Mouse (Mus musculus): ENCODE data around the gene Orc6.

The Orc6 gene
- long read RNA-seq, experiment 1, partial matches to known transcripts, result 2 of 9 reads
- long read RNA-seq, experiment 1, other reads (novel, unspliced or antisense), result 1 of 9 reads
- long read RNA-seq, experiment 2, transcript Orc6-201 (7 exons, 1,287 nt), result major isoform, 11 of 18 reads
- long read RNA-seq, experiment 2, partial matches to known transcripts, result 5 of 18 reads
- long read RNA-seq, experiment 2, other reads (novel, unspliced or antisense), result 0 of 18 reads

DNA sequence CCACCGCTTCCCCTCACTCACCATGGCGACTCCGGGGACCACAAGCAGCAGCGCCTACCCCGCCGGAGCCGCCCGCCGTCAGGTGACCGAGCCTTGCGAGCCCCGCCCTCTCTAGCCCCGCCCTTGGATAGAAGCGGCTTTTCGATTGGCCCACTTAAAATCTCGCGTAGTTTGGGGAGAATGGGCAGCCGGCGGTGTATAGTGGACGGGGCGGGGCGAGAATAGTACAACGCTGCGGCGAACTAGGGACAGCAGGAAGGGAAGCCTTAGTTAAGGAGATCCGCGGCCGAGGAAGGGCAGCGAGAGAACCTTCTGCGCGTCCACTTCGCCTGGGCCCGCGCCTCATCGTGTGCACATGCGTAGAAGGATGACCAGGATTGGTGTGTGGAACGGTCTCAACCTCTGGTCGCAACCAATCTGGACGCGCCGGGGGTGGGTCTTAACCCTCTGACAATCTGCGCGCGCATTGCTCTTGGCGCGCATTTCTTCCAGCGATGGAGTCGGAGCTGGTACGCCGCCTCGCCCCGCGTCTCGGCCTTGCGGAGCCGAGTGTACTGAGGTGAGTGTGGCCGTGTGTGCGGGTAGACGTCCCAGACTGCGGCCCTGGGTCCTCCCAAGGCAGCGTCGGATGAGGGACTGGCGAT lies at the start of gene Orc6, which contains the start of gene Vps35:
Gene Orc6, plus strand, starts transcription at position 199 of the 644 bp plus-strand sequence.
Gene Vps35, minus strand, starts transcription at position 369 of the 644 bp plus-strand sequence.
- intact Hi-C loops (cut with DNase I), result loop anchor here (5.0 kb wide), 1 partner anchor 222 kb away; no protein-coding TSS in a partner anchor

DNA sequence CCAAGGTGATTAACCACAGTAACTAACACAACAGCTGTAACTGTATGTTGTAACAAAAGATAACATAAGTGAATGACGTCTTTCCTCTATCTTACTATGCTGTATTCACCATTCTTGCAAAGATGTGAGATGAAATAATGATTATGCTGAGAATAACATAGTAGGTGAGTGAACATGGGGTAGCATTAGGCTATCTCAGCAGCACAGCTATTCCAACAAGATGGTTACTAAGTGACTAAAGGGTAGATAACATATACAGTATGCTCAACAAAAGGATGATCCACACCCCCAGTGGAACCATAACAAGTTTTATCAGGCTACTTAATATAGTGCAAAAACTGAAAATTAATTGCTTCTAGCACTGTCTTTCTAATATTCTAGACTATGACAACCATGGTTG lies 12.6 kb upstream of the Orc6 start:
- intact Hi-C loops (cut with DNase I), result loop anchor here (10.0 kb wide), 1 partner anchor 258 kb away; no protein-coding TSS in a partner anchor

DNA sequence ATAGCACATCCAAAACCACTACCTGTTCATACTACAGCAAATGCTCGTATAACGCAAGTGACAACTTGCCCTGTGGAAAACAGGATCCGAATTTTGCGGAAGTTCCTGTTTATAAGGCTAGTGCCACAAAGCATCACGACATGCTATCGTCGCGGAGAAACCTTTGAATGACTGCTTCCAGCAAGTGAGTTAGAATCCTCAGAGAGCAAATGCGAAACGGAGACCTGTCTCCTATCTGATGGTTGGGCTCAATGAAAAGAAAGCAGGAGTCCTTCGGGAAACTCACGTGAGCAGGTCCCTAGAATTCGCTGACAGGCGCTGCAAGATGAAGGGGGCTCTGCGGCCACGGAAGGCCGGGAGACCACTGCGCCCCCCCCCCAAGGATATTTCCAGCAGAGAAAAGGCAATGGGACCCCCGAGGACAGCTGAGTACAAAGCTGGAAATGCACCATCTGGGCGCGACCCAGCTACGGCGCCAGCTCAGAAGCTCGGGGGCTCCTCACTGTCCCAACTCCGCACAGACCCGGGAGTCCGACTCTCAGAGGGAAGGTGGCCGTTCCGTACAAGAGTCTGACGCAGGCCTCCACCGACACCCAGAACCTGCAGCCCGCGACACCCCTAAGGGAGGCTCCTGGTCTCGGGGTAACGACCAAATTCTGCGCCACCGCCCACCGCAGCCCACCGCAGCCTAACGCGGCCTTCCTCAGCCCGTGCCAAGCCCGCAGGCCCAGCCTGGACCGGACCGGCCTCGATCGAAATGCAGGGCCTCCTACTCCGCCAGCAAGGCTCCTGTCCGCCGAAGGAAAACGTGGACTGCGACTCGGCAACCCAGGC lies 615 bp upstream of the Orc6 start:
- intact Hi-C loops (cut with DNase I), result loop anchor here (5.0 kb wide), 1 partner anchor 222 kb away; no protein-coding TSS in a partner anchor

DNA sequence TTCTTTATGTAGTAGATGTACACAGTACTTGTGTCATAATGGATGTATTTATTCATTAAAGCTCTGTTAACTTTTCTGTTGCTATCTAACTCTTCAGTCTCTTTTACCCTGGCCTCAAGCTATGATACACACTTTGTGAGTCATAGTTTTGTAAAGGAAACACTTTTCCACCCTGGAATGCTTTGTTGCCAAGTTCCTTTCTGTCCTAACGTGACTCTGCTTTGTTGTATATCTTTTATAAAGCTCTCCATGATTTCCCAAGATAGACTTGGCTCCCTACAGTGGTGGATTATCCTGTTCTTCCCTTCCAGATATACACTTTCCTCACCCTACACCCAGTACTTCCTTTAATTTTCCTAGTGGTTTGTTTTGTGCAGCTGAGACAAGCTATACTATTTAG lies 2.5 kb downstream of the Orc6 start:
- intact Hi-C loops (cut with DNase I), result no loop called here

DNA sequence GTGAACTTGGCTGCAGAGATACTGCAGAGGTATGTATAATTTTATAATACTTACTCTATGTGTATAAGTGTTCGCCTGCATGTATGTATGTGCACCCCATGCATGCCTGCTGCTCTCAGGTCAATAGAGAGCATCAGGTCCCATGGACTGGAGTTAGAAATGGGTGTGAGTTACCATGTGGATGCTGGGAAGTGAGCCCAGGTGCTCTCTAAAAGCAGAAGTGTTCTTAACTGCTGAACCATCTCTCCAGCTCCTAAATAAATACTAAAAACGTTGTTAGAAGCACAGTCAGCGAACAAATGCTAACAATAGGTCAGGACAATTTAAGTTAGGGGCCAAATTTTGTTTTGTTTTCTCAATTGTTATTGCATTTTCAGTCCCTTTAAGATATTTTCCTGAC lies 3.5 kb downstream of the Orc6 start:
- intact Hi-C loops (cut with DNase I), result no loop called here

DNA sequence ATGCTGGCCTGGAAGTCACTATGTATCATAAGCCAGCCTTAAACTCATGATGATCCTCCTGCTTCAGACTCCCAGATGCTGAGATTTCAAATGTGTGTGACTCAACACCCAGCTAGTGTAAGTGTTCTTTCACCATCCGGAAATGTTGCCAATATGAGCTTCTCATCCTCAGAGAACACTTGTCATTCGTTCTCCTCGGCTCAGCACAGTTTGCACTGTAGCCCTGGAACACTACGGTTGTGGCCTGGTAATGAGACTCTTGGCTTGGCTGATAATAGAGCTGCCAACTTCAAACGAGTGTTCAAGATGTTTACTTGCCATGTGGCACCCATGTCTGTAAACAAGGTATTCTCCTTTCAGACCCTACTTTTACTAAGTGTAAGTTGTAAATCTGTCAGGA lies 4.1 kb downstream of the Orc6 start:
- intact Hi-C loops (cut with DNase I), result no loop called here

DNA sequence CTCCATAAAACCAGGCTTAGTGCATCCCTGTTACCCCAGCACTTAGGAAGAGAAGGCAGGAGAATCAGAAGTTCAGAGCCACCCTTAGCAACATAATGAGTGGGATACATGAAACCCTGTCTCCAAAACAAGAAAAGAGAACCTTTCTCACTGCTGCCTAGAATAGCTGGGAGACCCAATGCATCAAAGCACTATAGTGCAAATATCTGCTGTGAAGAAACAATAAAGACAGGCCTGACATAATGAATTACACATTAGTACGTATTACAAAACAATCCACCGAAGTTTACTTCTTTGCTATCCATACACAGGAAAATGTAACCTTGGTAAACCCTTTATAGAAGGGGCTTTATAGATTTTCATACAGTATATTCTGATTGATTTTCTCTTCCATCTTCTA lies 9.1 kb downstream of the Orc6 start:
- intact Hi-C loops (cut with DNase I), result no loop called here

DNA sequence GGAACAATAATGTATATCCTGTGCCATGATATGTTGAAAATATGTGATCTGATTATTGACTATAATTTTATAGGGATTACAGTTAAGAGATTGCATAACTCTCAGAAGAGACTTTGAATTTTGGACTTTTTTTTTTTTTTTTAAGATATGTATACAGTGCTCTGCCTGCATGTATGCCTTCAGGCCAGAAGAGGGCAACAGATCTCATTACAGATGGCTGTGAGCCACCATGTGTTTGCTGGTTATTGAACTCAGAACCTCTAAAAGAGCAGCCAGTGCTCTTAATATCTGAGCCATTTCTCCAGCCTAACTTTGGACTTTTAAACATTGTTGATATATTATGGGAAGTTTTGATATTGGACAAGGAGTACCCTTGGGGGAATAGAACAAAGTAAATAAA lies 12.3 kb downstream of the Orc6 start:
- intact Hi-C loops (cut with DNase I), result loop anchor here (5.0 kb wide), 1 partner anchor 86 kb away; no protein-coding TSS in a partner anchor

DNA sequence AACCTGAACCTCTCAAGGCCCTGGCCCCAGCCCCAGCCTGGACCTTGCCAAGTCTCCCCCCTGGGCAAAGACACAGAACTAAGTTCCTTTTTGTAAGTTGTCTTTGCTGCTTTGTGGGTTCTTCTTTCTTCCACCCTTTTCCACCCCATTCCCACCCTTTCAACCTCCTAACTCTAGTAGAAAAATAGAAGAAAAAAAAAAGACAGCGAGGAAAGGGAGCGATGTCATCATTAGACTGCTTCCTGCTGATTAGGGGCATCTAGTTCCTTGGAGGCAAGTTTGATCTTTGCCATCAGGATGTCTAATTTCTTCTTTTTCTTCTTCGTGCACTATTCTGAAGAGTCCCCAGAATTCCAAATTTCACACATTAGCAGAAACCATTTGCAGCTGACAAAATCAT lies 13.6 kb downstream of the Orc6 start:
- intact Hi-C loops (cut with DNase I), result loop anchor here (5.0 kb wide), 1 partner anchor 84 kb away; no protein-coding TSS in a partner anchor

DNA sequence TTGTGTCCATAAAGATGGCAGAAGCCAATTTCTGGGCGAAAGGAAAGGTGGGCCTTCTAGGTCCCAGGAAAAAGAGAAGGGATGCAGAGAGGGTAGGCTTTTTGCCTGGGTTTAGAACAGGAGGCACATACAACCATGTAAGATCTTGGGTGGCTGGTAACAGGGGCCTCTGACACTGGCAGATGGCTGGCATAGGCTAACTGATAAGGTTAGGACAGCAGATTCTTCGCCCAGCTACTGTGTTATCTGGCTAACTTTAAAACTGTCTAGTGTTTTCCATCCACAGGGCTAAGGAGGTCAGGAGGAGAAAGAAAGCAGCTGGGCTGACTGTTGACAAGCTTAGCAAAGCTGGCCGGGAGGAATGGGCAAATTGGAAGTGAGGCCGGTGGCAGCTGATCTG lies 19.1 kb downstream of the Orc6 start:
- intact Hi-C loops (cut with DNase I), result no loop called here

DNA sequence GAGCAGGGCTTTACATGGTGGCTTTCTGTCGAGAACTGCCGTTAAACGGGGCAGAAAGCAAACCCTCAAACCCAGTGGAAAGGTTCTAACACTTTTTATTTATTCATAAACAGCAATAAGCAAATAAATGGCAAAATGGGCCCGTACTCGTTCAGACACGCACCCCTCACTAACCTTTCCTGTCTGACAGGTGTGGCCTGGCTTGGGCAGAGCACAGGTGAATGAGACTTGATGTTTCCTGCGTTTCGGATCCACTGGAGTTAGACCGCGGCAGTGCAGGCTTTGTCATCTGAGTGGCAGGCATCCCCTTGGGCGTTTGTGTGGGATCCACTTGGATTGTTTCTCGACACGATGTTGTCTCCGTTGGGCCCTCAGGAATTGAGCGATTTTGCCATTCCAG lies 22.5 kb downstream of the Orc6 start:
- intact Hi-C loops (cut with DNase I), result no loop called here

DNA sequence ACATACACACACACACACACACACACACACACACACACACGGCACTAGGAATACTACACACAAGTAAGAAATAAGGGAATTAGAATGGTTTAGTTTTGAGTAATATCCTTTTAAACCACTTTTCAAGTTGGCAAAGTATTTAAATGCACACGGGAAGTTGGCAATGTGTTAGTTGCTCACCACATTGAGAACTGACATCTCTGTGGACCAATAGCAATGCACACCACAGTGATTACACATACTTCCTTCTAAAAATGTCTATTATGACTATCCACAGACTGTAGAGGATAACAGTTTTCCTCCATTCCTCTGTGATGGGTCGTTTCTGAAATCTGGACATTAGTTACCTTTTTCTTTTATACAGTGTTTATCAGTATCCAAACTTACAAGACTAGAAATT lies 23.7 kb downstream of the Orc6 start:
- intact Hi-C loops (cut with DNase I), result no loop called here

DNA sequence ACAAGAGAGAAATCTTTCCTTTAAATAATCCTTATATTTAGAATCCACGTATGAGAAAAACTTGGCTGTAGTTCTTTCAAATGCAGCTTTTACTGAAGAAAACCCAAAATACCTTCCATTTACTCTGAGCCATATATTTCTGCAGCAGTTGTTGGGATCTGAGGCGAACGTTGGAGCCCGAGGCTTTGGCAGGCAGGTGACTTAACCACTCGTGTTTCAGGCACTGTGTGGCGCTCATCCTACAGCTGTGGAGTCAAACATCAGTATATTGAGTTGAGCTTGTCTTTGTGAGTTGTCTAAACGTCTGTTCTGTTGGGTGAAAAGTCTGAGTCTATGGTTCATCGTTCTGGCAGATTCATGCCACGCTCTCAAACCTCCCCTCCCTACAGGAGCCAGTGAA lies 27.6 kb downstream of the Orc6 start:
- intact Hi-C loops (cut with DNase I), result no loop called here

DNA sequence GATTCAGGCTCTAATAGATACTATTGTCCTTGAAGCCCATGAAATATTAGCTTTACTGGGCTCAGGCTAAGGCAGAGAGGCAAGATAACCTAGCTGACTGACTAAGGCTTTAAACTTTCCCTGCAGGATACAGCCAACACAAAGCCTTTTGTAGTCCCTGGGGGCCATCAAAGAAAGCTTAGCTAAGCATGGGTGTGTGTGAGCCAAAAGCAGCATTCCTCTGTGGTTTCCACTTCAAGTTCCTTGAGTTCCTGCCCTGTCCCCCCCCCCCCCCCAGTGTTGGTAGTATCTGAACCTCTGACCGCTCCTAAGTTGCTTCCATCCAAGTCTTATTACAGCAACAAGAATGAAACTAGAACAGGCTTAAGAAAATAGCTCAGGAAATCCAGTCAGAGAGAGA lies 30.1 kb downstream of the Orc6 start:
- intact Hi-C loops (cut with DNase I), result no loop called here

DNA sequence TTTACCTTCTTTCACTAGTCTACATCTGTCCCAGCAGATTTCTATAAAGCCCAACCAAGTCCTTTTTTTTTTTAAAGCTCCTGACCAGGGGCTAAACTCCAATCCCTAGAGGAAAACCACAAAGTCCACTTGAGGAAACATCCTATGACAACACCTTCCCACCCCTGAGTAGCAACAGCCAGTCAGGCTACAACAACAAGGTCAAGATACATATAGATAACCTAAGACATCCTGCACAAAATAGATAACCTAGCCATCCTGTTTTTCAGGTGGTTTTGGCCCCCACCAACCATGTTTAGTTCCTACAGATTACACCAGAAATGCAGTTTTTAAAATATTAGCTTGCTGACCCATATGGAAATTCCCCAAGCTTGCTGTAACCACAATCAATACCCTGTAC lies 35.7 kb downstream of the Orc6 start:
- intact Hi-C loops (cut with DNase I), result no loop called here

DNA sequence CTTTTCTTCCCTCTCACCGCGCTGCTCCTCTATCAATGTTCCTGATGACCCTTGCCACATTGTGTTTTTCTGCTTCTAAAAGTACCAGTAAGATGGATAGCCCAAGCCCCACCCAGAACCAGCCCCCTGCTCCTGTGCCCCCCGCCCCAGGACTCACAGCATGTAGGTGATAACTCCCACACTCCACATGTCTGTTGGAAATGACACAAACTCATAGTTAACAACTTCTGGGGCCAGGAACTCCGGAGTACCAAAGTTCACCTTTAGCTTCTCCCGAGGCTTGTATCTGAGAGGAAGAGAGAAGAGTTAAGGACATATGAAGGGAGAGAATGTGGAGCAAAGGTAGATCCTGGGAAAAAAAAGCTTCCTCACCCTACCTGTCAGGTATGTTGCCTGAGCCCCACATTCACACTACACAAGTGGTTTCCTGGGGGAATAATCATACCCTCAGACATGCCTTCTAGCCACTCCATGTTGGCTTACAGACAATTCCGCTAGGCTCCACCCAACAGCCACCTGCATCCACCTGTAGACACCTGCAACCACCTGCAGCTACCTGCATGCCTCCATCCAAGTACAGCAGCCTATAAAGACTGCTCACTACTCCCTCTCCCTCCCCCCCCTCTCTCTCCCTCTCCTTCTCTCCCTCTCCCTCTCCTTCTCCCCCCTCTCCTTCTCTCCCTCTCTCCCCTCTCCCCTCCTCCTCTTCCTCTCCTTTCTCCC lies 36.9 kb downstream of the Orc6 start:
- intact Hi-C loops (cut with DNase I), result no loop called here

DNA sequence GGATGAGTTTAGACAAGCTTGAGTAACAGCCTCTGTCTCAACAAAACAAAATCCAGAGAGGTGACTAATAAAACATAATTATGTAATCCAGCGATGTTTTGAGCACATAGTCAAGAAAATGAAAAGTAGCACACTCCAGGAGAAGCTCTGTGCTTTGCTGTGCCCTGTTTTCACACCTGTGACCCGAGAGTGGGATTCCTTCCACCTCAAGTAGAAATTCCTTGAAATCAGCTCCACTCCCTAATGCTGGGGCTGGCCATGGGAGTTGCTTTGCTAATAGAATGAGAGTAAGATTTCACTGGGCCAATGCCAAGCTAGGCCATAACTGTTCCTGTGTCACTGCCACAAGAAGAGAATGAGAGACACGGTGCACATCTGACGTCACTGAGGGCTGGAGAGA lies 38.2 kb downstream of the Orc6 start:
- intact Hi-C loops (cut with DNase I), result no loop called here

DNA sequence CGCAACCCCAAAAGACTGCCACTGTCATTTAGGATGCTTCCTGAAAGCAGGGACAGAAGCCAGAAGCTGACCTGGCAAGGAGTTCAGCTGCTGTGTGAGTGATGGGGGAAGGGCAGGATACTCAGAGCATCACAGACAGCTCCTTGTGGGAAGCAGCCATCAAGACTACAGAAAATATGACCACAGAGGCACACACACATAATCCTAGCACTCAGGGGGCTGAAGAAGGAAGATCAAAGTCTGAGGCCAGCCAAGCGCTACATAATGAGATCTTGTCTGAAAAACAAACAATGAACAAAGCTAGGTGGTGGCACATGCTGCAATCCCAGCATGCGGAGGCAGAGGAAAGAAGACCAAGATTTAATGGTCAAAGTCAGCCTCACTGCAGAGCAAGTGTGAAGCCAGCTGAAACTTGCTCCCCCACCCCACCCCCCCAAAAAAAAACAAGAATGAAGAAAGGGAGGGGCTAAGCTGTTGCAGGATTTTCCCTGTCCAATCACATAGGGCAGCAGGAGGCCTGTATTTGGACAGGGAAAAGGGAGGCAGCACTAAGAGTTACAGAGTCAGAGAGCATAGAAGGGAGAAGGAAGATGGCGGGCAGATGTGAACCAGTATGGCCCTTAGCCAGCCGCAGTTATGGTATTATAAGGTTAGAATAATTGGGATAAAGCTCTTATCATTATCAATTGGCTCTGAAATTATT lies 40.6 kb downstream of the Orc6 start:
- intact Hi-C loops (cut with DNase I), result no loop called here

DNA sequence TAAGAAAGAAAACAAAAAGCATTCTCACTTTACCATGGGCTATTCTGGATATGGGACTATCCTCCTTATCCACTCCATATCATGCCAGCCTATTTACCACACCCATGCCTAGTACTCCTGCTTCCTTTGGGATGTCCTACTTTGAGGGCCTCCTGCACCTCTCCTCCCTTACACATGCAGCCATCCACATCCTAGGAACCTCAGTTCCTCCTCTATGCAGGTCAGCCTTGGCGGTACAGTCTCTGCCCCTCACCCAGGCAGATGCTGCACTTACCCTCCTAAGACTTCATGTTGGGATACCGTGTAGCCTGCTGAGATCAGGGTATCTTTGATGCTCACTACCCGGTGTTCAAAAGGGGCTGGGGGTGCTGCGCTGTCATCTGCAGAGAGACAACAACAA lies 53.9 kb downstream of the Orc6 start:
- intact Hi-C loops (cut with DNase I), result no loop called here
